Mouse (Mus musculus): ENCODE measurements at regions not wholly inside any gene's neighbourhood (a gene's known extent, or its start where the extent isn't known, plus 50 kb on each side); places are given as distances from the start of the nearest gene placed in this dataset.
"Not testable (repeated sequence)": the region's sequence is repeated elsewhere in the genome, so short reads cannot be mapped to it uniquely, and the experiment has no call there.

DNA sequence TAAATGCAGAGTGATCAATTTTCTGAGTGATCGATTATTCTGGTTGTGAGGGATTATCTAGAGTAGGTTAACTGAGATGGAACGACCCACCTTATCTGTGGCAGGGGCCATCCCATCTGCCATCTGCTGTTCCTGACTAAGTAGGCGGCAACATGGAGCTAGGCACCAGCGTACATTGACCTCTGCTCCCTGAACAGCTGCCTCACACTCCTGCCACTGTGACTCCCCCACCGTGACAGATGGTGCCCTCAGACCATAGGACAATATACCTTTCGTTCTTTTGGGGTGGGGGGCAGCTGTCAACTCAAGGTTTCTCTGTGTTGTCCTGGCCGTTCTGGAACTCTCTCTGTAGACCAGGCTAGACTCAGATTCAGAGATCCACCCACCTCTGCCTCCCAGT is 262.7 kb downstream of the Prex1 start:
- no peak overlapping the region for H3K4me3 ChIP-seq (ENCODE audit: insufficient read depth in 1 of 2, low read depth in 1 of 2, low read length in 2 of 2, poor library complexity in 1 of 2, severe bottlenecking in 1 of 2)
- no peaks in the 10 kb centered on the region for H3K4me1 ChIP-seq (ENCODE audit: control insufficient read depth in 2 of 2, insufficient read depth in 2 of 2, low read length in 2 of 2, poor library complexity in 1 of 2)
- H3K9ac ChIP-seq (ENCODE audit: insufficient read depth, low read depth, low read length, poor library complexity, severe bottlenecking) = no peak overlapping the region
- no peaks in the 10 kb centered on the region for H3K36me3 ChIP-seq (ENCODE audit: control insufficient read depth, insufficient read depth, low read length, poor library complexity, severe bottlenecking)
- DNase-seq (ENCODE audit: low read depth, low spot score) = no peak
- TF ChIP-seq HCFC1 (IDR thresholded peaks at IDR 0.05; ENCODE audit: borderline replicate concordance, insufficient read depth, low read length) = no peak
- in situ Hi-C loops (cut with MboI; ENCODE audit: low sequenced_read_pairs in 2 of 2, unreplicated experiment in 2 of 2) = no loop called here
- H3K27ac ChIP-seq (ENCODE audit: insufficient read depth, low read depth, low read length, poor library complexity, severe bottlenecking) = no peak overlapping the region
- no peaks in the 10 kb centered on the region for H3K9me3 ChIP-seq (ENCODE audit: control insufficient read depth, insufficient read depth, low read depth, low read length)

DNA sequence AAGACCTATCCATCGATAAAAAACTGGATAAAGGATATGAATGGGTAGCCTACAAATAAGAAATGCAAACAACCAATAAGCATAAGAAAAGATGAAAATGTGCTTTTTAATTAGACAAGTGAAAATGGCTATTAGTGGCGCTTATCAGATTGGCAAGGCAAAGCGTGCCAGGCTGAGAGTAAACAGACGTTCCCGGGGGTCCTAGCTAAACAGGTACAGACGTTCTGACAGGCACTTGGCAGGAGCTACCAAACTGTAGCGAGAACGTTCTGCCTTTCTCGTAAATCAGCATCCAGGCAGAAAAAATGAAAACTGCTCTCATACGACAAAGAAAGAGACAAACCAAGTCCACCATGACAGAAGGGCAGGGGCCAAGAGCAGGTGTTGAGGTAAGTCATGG is 263.3 kb downstream of the Prex1 start:
- TF ChIP-seq ZC3H11A (IDR thresholded peaks at IDR 0.05; ENCODE audit: borderline replicate concordance, low read depth, low read length) (no peak), ZNF384 (IDR thresholded peaks at IDR 0.05; ENCODE audit: low read depth, low read length) (no peak), CHD2 (IDR thresholded peaks at IDR 0.05; ENCODE audit: low read depth, low read length) (no peak), MAFK (IDR thresholded peaks at IDR 0.05; ENCODE audit: insufficient read depth, low read depth, low read length) (no peak)
- Histone ChIP-seq H3K9ac (ENCODE audit: insufficient read depth, low read depth, low read length, poor library complexity, severe bottlenecking) (no peak overlapping the region), H3K4me1 (ENCODE audit: control insufficient read depth in 2 of 2, insufficient read depth in 2 of 2, low read length in 2 of 2, poor library complexity in 1 of 2) (no peaks in the 10 kb centered on the region), H3K36me3 (ENCODE audit: control insufficient read depth, insufficient read depth, low read length, poor library complexity, severe bottlenecking) (no peaks in the 10 kb centered on the region), H3K27ac (ENCODE audit: insufficient read depth, low read depth, low read length, poor library complexity, severe bottlenecking) (no peak overlapping the region), H3K9me3 (ENCODE audit: control insufficient read depth, insufficient read depth, low read depth, low read length) (no peaks in the 10 kb centered on the region), H3K4me3 (ENCODE audit: insufficient read depth in 1 of 2, low read depth in 1 of 2, low read length in 2 of 2, poor library complexity in 1 of 2, severe bottlenecking in 1 of 2) (no peak overlapping the region)
- DNase-seq (ENCODE audit: low read depth, low spot score) = no peak
- in situ Hi-C loops (cut with MboI; ENCODE audit: low sequenced_read_pairs in 2 of 2, unreplicated experiment in 2 of 2) = no loop called here

DNA sequence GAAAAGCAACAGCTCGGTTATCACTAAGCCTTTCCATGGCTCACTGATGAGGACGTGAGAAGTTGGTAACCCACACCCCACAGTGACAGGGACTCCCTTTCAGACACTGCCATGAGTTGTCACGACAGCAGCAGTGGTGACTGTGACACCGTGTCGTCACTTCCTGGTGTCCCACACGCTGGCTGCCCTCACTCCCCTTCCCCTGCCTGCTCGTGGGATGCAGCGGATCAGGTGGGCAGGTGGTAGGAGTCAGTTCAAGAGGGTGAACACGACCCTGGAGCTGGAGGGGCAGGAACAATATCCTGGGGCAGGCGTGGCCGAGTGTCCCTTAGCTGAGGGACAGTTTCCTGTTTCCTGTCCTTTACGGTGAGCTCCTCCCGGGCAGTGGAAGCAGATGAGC is 264.9 kb downstream of the Prex1 start:
- in situ Hi-C loops (cut with MboI; ENCODE audit: low sequenced_read_pairs in 2 of 2, unreplicated experiment in 2 of 2) = no loop called here
- Histone ChIP-seq H3K4me3 (ENCODE audit: insufficient read depth in 1 of 2, low read depth in 1 of 2, low read length in 2 of 2, poor library complexity in 1 of 2, severe bottlenecking in 1 of 2) (no peak overlapping the region), H3K9ac (ENCODE audit: insufficient read depth, low read depth, low read length, poor library complexity, severe bottlenecking) (no peak overlapping the region), H3K27ac (ENCODE audit: insufficient read depth, low read depth, low read length, poor library complexity, severe bottlenecking) (no peak overlapping the region), H3K9me3 (ENCODE audit: control insufficient read depth, insufficient read depth, low read depth, low read length) (no peaks in the 10 kb centered on the region), H3K4me1 (ENCODE audit: control insufficient read depth in 2 of 2, insufficient read depth in 2 of 2, low read length in 2 of 2, poor library complexity in 1 of 2) (no peaks in the 10 kb centered on the region), H3K36me3 (ENCODE audit: control insufficient read depth, insufficient read depth, low read length, poor library complexity, severe bottlenecking) (no peaks in the 10 kb centered on the region)
- no peak for DNase-seq (ENCODE audit: low read depth, low spot score)
- TF ChIP-seq MAFK (IDR thresholded peaks at IDR 0.05; ENCODE audit: insufficient read depth, low read depth, low read length) (no peak), ZC3H11A (IDR thresholded peaks at IDR 0.05; ENCODE audit: borderline replicate concordance, low read depth, low read length) (no peak), CHD2 (IDR thresholded peaks at IDR 0.05; ENCODE audit: low read depth, low read length) (no peak), HCFC1 (IDR thresholded peaks at IDR 0.05; ENCODE audit: borderline replicate concordance, insufficient read depth, low read length) (no peak), ZNF384 (IDR thresholded peaks at IDR 0.05; ENCODE audit: low read depth, low read length) (no peak)

DNA sequence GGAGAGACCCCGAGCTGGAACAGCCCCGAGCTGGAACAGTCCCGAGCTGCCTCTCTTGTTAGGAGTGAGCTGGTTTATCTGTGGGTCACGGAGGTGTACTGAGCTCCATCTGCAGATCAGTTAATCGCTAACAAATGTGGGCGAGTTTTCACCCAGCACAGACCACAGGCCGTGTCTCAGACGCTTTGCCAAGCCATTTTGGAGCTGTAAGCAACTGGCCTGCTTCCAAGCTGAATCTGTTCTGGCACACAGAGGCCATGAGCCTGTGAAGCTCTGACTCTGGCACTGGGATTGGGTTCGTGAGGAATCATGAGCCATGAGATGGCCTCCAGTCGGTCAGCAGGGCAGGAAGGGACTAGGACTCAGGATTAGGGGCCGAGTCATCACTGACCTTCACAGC is 265.5 kb downstream of the Prex1 start:
- no peak overlapping the region for H3K9ac ChIP-seq (ENCODE audit: insufficient read depth, low read depth, low read length, poor library complexity, severe bottlenecking)
- in situ Hi-C loops (cut with MboI; ENCODE audit: low sequenced_read_pairs in 2 of 2, unreplicated experiment in 2 of 2) = no loop called here
- H3K36me3 ChIP-seq (ENCODE audit: control insufficient read depth, insufficient read depth, low read length, poor library complexity, severe bottlenecking) = no peaks in the 10 kb centered on the region
- no peaks in the 10 kb centered on the region for H3K4me1 ChIP-seq (ENCODE audit: control insufficient read depth in 2 of 2, insufficient read depth in 2 of 2, low read length in 2 of 2, poor library complexity in 1 of 2)
- H3K27ac ChIP-seq (ENCODE audit: insufficient read depth, low read depth, low read length, poor library complexity, severe bottlenecking) = no peak overlapping the region
- H3K9me3 ChIP-seq (ENCODE audit: control insufficient read depth, insufficient read depth, low read depth, low read length) = no peaks in the 10 kb centered on the region
- DNase-seq (ENCODE audit: low read depth, low spot score) = no peak
- TF ChIP-seq HCFC1 (IDR thresholded peaks at IDR 0.05; ENCODE audit: borderline replicate concordance, insufficient read depth, low read length) (no peak), ZNF384 (IDR thresholded peaks at IDR 0.05; ENCODE audit: low read depth, low read length) (no peak), CHD2 (IDR thresholded peaks at IDR 0.05; ENCODE audit: low read depth, low read length) (no peak), MAFK (IDR thresholded peaks at IDR 0.05; ENCODE audit: insufficient read depth, low read depth, low read length) (no peak), ZC3H11A (IDR thresholded peaks at IDR 0.05; ENCODE audit: borderline replicate concordance, low read depth, low read length) (no peak)
- no peak overlapping the region for H3K4me3 ChIP-seq (ENCODE audit: insufficient read depth in 1 of 2, low read depth in 1 of 2, low read length in 2 of 2, poor library complexity in 1 of 2, severe bottlenecking in 1 of 2)

DNA sequence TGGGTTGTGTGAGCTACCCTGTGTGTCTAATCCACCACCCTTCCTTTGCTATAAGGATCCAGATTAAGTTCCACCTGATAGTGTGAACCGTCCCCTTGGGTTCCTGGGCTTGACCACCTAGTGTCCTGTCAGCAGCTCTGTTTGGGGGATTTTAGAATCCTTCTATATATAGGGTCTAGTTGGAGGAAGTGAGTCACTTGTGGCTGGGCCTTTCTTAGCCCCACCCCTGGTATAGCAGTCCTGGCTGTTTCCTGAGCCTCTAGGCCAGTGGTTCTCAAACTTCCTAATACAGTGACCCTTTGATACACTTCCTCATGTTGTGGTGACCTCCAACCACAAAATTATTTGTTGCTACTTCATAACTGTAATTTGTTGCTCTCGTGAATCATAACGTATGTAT is 267.1 kb downstream of the Prex1 start:
- Histone ChIP-seq H3K27ac (ENCODE audit: insufficient read depth, low read depth, low read length, poor library complexity, severe bottlenecking) (no peak overlapping the region), H3K4me1 (ENCODE audit: control insufficient read depth in 2 of 2, insufficient read depth in 2 of 2, low read length in 2 of 2, poor library complexity in 1 of 2) (no peaks in the 10 kb centered on the region), H3K9ac (ENCODE audit: insufficient read depth, low read depth, low read length, poor library complexity, severe bottlenecking) (no peak overlapping the region), H3K4me3 (ENCODE audit: insufficient read depth in 1 of 2, low read depth in 1 of 2, low read length in 2 of 2, poor library complexity in 1 of 2, severe bottlenecking in 1 of 2) (no peak overlapping the region), H3K36me3 (ENCODE audit: control insufficient read depth, insufficient read depth, low read length, poor library complexity, severe bottlenecking) (no peaks in the 10 kb centered on the region), H3K9me3 (ENCODE audit: control insufficient read depth, insufficient read depth, low read depth, low read length) (no peaks in the 10 kb centered on the region)
- no peak for DNase-seq (ENCODE audit: low read depth, low spot score)
- TF ChIP-seq ZNF384 (IDR thresholded peaks at IDR 0.05; ENCODE audit: low read depth, low read length) (no peak), HCFC1 (IDR thresholded peaks at IDR 0.05; ENCODE audit: borderline replicate concordance, insufficient read depth, low read length) (no peak), MAFK (IDR thresholded peaks at IDR 0.05; ENCODE audit: insufficient read depth, low read depth, low read length) (no peak), CHD2 (IDR thresholded peaks at IDR 0.05; ENCODE audit: low read depth, low read length) (no peak), ZC3H11A (IDR thresholded peaks at IDR 0.05; ENCODE audit: borderline replicate concordance, low read depth, low read length) (no peak)
- in situ Hi-C loops (cut with MboI; ENCODE audit: low sequenced_read_pairs in 2 of 2, unreplicated experiment in 2 of 2) = no loop called here

DNA sequence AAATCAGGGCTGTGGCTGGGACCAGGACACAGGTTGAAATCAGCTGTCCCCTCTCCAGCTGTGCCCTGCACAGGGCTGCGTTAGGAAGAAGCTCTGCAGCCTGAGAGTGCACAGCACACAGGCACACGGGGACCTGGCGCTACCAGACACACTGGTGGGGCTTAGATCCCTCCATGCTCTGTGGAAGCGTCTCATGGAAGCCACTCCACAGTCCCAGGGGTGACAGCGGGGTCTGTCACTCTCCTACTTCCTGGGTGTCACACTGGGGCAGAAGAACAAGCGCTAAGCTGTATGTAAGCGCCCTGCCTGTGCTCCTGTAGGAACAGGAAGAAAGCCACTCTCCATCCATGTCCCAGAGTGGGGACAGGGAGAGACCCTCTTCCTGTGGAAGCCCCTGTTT is 267.8 kb downstream of the Prex1 start:
- H3K4me1 ChIP-seq (ENCODE audit: control insufficient read depth in 2 of 2, insufficient read depth in 2 of 2, low read length in 2 of 2, poor library complexity in 1 of 2); H3K4me3 ChIP-seq (ENCODE audit: insufficient read depth in 1 of 2, low read depth in 1 of 2, low read length in 2 of 2, poor library complexity in 1 of 2, severe bottlenecking in 1 of 2): not testable (repeated sequence)

More for the DNA sequence above, 267.8 kb downstream of the Prex1 start:
- H3K9ac ChIP-seq (ENCODE audit: insufficient read depth, low read depth, low read length, poor library complexity, severe bottlenecking); DNase-seq (ENCODE audit: low read depth, low spot score); H3K36me3 ChIP-seq (ENCODE audit: control insufficient read depth, insufficient read depth, low read length, poor library complexity, severe bottlenecking); H3K9me3 ChIP-seq (ENCODE audit: control insufficient read depth, insufficient read depth, low read depth, low read length); in situ Hi-C loops (cut with MboI; ENCODE audit: low sequenced_read_pairs in 2 of 2, unreplicated experiment in 2 of 2); H3K27ac ChIP-seq (ENCODE audit: insufficient read depth, low read depth, low read length, poor library complexity, severe bottlenecking): not testable (repeated sequence)
